Mouse (Mus musculus) heart, embryonic 15.5 days (tissue): Measurements from ENCODE around the gene Gm14597. TPM values are rescaled to one million over a fixed set of nuclear protein-coding genes. Genes with fewer than 3 reads are reported as not detected.
"Not testable (repeated sequence)": the region's sequence is repeated elsewhere in the genome, so short reads cannot be mapped to it uniquely, and the experiment has no call there.

Experiments
- ATAC-seq: fragments of 200-750 bp; cut with Nextera tagmentation; replicated peaks from 2 replicates; pipeline ENCODE4 v1.8.0; 2017; ENCODE audit warnings: low read depth, moderate TSS enrichment; ENCODE audit not compliant: insufficient number of reproducible peaks, insufficient read depth, low FRiP score
- H3K27ac ChIP-seq: fragments of 300-500 bp; sonication (generic); 2 replicates; pipeline ENCODE4 v1.5.1; 2015; ENCODE audit warnings: mild to moderate bottlenecking, inconsistent platforms
- H3K27me3 ChIP-seq: fragments of 300-500 bp; sonication (generic); 2 replicates; pipeline ENCODE4 v1.6.1; 2015; ENCODE audit warnings: inconsistent platforms
- H3K36me3 ChIP-seq: fragments of 300-500 bp; sonication (generic); 2 replicates; pipeline ENCODE4 v1.6.1; 2015; ENCODE audit warnings: mild to moderate bottlenecking, inconsistent platforms
- H3K4me1 ChIP-seq: fragments of 300-500 bp; sonication (generic); replicated peaks from 2 replicates; pipeline ENCODE4 v1.6.1; 2015; ENCODE audit warnings: inconsistent platforms
- H3K4me2 ChIP-seq: fragments of 300-500 bp; sonication (generic); 2 replicates; pipeline ENCODE4 v1.6.1; 2015; ENCODE audit warnings: inconsistent platforms, mild to moderate bottlenecking, moderate library complexity
- H3K4me3 ChIP-seq: fragments of 300-500 bp; sonication (generic); 2 replicates; pipeline ENCODE4 v1.5.1; 2015; ENCODE audit warnings: mild to moderate bottlenecking, inconsistent platforms
- H3K9ac ChIP-seq: fragments of 300-500 bp; sonication (generic); 2 replicates; pipeline ENCODE4 v1.6.1; 2015; ENCODE audit warnings: mild to moderate bottlenecking, inconsistent platforms
- H3K9me3 ChIP-seq: fragments of 300-500 bp; sonication (generic); replicated peaks from 2 replicates; pipeline ENCODE4 v1.6.1; 2016; ENCODE audit warnings: inconsistent platforms
- WGBS: fragments of 180-500 bp; shearing (Covaris S2); methylation state at CpG from one replicate; pipeline ENCODE4 v1.1.7; 2015; ENCODE audit warnings: mixed read lengths; 5-methylcytosine and 5-hydroxymethylcytosine counted together
- polyA plus RNA-seq: library from polyadenylated mRNA; unstranded; fragments of >200 nt; fragmentation: Nextera tagmentation; extraction: Ambion mirVana; gene quantifications from 2 replicates; pipeline ENCODE4 v1.2.1, GENCODE M21; 2015

Gene Gm14597
- polyA plus RNA-seq, 1 experiment from 2014 or later, result not detected

DNA sequence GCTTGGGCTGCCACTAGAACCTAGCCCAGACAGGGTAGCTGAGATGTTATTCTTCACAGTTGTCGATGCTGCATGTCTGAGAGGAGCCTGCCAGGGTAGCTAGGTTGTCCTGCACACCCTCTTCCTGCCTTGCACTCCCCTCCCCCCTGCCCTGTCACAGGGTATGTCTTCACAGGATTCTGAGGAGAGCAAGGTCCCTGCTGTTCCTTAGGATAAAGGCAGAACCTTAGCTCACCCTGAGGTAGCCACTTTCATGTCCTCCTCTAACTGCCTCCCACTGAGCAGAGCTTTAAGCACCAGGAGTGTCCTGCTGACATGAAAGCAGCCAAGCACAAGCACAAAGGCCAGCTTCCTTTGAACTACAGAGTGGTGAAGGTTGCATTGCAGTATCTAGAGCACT, 2.6 kb downstream of the Gm14597 start:
- not testable (repeated sequence) for H3K4me2 ChIP-seq, H3K36me3 ChIP-seq, H3K4me3 ChIP-seq, H3K4me1 ChIP-seq, H3K9me3 ChIP-seq, H3K9ac ChIP-seq, H3K27me3 ChIP-seq, H3K27ac ChIP-seq, ATAC-seq
- WGBS, result 12% methylated on average over 1 of the region's 1 CpGs

DNA sequence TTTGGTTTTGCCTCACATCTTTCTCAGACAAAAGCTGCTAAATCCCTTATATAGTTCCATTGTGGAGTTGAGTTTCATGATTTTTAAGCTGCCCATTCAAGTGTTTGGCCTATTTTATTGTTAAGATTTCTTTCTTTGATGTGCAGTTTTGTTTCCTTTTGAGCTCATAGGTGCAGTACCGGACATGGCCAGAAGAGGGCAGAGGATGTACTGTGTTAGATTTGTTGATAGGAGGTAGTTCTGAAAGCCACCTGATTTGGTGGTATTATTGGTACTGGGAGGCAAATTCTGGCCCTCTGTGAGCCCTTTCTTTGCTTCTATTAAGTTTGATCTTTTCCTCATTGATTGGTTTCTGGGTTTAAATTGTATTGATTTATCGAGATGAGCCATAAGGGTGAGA, 8.8 kb downstream of the Gm14597 start:
- not testable (repeated sequence) for H3K4me2 ChIP-seq, H3K27ac ChIP-seq, H3K9ac ChIP-seq, ATAC-seq, H3K9me3 ChIP-seq, H3K36me3 ChIP-seq, H3K27me3 ChIP-seq, H3K4me1 ChIP-seq, H3K4me3 ChIP-seq
- 38% methylated on average over 2 of the region's 2 CpGs for WGBS

DNA sequence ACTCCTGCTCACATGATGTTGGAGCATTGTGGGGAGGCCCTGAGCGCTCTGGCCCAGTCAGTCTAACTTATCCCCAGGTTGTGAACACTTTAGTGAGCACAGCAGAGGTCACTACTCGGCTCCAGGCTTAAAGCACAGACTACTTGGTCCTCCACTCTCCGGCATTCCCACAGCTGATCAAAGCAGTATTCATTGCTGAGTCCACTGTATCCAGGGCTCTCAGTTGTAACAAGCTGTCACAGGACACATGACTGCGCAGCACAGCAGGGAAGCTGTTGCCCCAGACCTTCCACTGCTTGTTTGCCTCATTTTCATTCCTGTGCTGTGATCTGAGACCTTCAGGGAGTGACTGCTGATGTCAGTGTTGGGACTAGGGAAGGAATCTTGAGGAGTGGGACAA, 25.4 kb downstream of the Gm14597 start:
- not testable (repeated sequence) for H3K4me1 ChIP-seq, H3K27me3 ChIP-seq, H3K36me3 ChIP-seq, H3K4me2 ChIP-seq, ATAC-seq, H3K9ac ChIP-seq, H3K27ac ChIP-seq, H3K9me3 ChIP-seq, H3K4me3 ChIP-seq
- whole genome bisulfite sequencing, result 67% methylated on average over 3 of the region's 4 CpGs

DNA sequence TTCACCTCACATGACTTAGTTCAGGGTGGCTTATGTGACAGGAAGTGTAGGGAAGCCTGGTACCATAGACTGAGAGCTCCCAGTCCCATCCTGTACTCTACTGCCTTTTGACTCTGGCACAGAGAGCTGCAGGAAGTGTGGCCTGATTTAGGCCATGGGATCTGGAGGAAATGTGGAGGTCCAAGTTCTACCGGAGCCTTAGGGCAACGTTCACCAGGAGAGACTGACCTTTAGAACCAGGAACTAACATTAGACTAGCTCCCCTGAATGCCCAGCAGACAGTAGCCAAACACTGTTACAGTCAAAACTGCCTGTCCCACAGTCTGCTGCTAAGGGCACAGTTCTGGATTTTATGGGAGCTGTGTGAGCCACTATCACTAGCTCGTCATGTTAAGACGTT, 27.4 kb downstream of the Gm14597 start:
- H3K27ac ChIP-seq, H3K9ac ChIP-seq, ATAC-seq, H3K4me1 ChIP-seq, H3K36me3 ChIP-seq, H3K4me3 ChIP-seq, H3K4me2 ChIP-seq, H3K27me3 ChIP-seq, H3K9me3 ChIP-seq: not testable (repeated sequence)
- WGBS, result 77% methylated on average over 2 of the region's 4 CpGs

DNA sequence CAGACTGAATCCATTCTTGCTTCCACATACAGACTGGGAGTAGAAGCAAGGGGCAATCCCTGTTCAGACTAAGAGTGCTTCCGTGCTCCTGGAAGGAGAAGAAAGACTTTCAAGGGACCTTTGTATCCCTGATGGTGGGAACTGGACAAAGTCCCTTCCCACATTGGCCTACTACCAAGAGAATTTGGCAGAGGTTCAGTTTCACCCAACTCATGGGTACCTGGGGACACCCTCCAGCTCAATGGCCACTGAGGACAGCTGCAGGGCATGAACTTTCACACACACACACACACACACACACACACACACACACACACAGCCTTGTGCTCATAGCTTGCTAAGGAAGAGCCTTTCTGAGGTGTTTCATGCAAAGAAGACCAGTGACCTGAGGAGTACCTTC, 29.5 kb downstream of the Gm14597 start:
- no peak for ATAC-seq
- H3K4me2 ChIP-seq, result no peak overlapping the region
- H3K4me3 ChIP-seq, result no peak overlapping the region
- 71% methylated on average over 1 of the region's 1 CpGs for WGBS
- H3K4me1 ChIP-seq, result no peaks in the 10 kb centered on the region
- no peaks in the 10 kb centered on the region for H3K36me3 ChIP-seq
- H3K9ac ChIP-seq, result no peak overlapping the region
- no peaks in the 10 kb centered on the region for H3K27me3 ChIP-seq
- no peaks in the 10 kb centered on the region for H3K9me3 ChIP-seq
- H3K27ac ChIP-seq, result no peak overlapping the region

Other genes with a start within 250 kb of the Gm14597 start
- 51.1 and 61.9 TPM in 2 replicates for gene Mospd1, start 238.5 kb downstream of the Gm14597 start, polyA plus RNA-seq
- not detected in 2 replicates for gene Etd, start 174.1 kb downstream of the Gm14597 start, polyA plus RNA-seq
- gene Rtl8c, start 947 bp downstream of the Gm14597 start, polyA plus RNA-seq, result 48.3 and 51.9 TPM in 2 replicates
- gene Rtl8a, start 34.7 kb upstream of the Gm14597 start, polyA plus RNA-seq, result 92.8 and 104 TPM in 2 replicates
- gene Rtl8b, start 61.4 kb upstream of the Gm14597 start, polyA plus RNA-seq, result 75.1 and 75.5 TPM in 2 replicates
- gene 4930502E18Rik, start 115.8 kb upstream of the Gm14597 start, polyA plus RNA-seq, result 0.30 and 0.53 TPM in 2 replicates
- not detected in 2 replicates for gene 1700013H16Rik, start 148.9 kb upstream of the Gm14597 start, polyA plus RNA-seq
- gene Zfp36l3, start 167.4 kb upstream of the Gm14597 start, polyA plus RNA-seq, result not detected in 2 replicates
- 2.7 and 4.7 TPM in 2 replicates for gene Xlr, start 188.7 kb upstream of the Gm14597 start, polyA plus RNA-seq